Mouse (Mus musculus) A20 (cell line): ENCODE data around the gene Olfr1224-ps1.
"Not testable (repeated sequence)": the region's sequence is repeated elsewhere in the genome, so short reads cannot be mapped to it uniquely, and the experiment has no call there.

ENCODE experiments used
- DNase-seq: peaks from one replicate; pipeline ENCODE4 v3.0.0-alpha.2; 2011; ENCODE audit warnings: low read depth, low spot score

The Olfr1224-ps1 gene

GRCm38 (mm10) chr2:89163991-89164390 is at the start of gene Olfr1224-ps1:
Gene Olfr1224-ps1 (minus strand): TSS chr2:89164091.
- DNase-seq: not testable (repeated sequence)

GRCm38 (mm10) chr2:89199948-89200347 is 36.1 kb upstream of the Olfr1224-ps1 start, which contains the start of gene Olfr1226:
Gene Olfr1226 (minus strand): TSS chr2:89200048.
- DNase-seq: no peak

- no peak for DNase-seq
Measured at GRCm38 (mm10) chr2:89196325-89196982, 32.6 kb upstream of the Olfr1224-ps1 start.

- DNase-seq: no peak
Measured at GRCm38 (mm10) chr2:89174569-89174968, 10.7 kb upstream of the Olfr1224-ps1 start, which contains the start of gene Olfr1225. Gene Olfr1225 (minus strand): TSS chr2:89174669.

- not testable (repeated sequence) for DNase-seq
Measured at GRCm38 (mm10) chr2:89164711-89165110, 820 bp upstream of the Olfr1224-ps1 start.

GRCm38 (mm10) chr2:89151460-89151859 is 12.4 kb downstream of the Olfr1224-ps1 start, which contains the start of gene Olfr1223:
Gene Olfr1223 (minus strand): TSS chr2:89151560.
- no peak for DNase-seq

GRCm38 (mm10) chr2:89132954-89133353 is 30.9 kb downstream of the Olfr1224-ps1 start, which contains the start of gene Olfr1222:
Gene Olfr1222 (minus strand): TSS chr2:89133054.
- DNase-seq: no peak

- no peak for DNase-seq
Measured at GRCm38 (mm10) chr2:89117183-89117582, 46.7 kb downstream of the Olfr1224-ps1 start, which contains the start of gene Olfr1221. Gene Olfr1221 (minus strand): TSS chr2:89117283.

- DNase-seq: no peak
Measured at GRCm38 (mm10) chr2:89106735-89107134, 57.2 kb downstream of the Olfr1224-ps1 start, which contains the start of gene Olfr1220. Gene Olfr1220 (minus strand): TSS chr2:89106835.

GRCm38 (mm10) chr2:89105651-89106050 is 58.2 kb downstream of the Olfr1224-ps1 start:
- DNase-seq: no peak
